Mouse (Mus musculus): ENCODE results near the gene Pgr. TPM values are rescaled to one million over a fixed set of nuclear protein-coding genes. Genes with fewer than 3 reads are reported as not detected.

Gene Pgr
- polyA plus RNA-seq, 1 experiment from 2014 or later: 0.42 TPM

GRCm38 (mm10) chr9:8964512-8965133, 65.0 kb downstream of the Pgr start:
- Histone ChIP-seq H3K27me3 (no peaks in the 10 kb centered on the region), H3K4me2 (replicated peaks) (no peak overlapping the region), H3K4me1 (no peaks in the 10 kb centered on the region), H3K9me3 (no peaks in the 10 kb centered on the region), H3K4me3 (no peak overlapping the region), H3K9ac (replicated peaks) (no peak overlapping the region), H3K27ac (replicated peaks) (no peak overlapping the region), H3K36me3 (no peaks in the 10 kb centered on the region)
- 69% methylated on average over 8 of the region's 8 CpGs for WGBS
- peak; percentile 38; the same call in 1 of the 2 replicates for ATAC-seq (ENCODE audit: low FRiP score, low read depth)

- no peak overlapping the region for H3K4me2 ChIP-seq (replicated peaks)
- no peak overlapping the region for H3K27ac ChIP-seq (replicated peaks)
- H3K36me3 ChIP-seq: no peaks in the 10 kb centered on the region
- H3K9me3 ChIP-seq: no peaks in the 10 kb centered on the region
- no peak overlapping the region for H3K9ac ChIP-seq (replicated peaks)
- no peaks in the 10 kb centered on the region for H3K27me3 ChIP-seq
- 75% methylated on average over 7 of the region's 7 CpGs for WGBS
- ATAC-seq (ENCODE audit: low FRiP score, low read depth): no peak
- no peak overlapping the region for H3K4me3 ChIP-seq
- no peaks in the 10 kb centered on the region for H3K4me1 ChIP-seq
Observed at GRCm38 (mm10) chr9:8970240-8970639, 70.6 kb downstream of the Pgr start.

GRCm38 (mm10) chr9:8971491-8971890, 71.9 kb downstream of the Pgr start, which contains the start of gene Gm16485:
Gene Gm16485 (plus strand): TSS chr9:8971791.
- H3K36me3 ChIP-seq: no peaks in the 10 kb centered on the region
- no peaks in the 10 kb centered on the region for H3K4me1 ChIP-seq
- WGBS: 66% methylated on average over 2 of the region's 2 CpGs
- H3K9me3 ChIP-seq: no peaks in the 10 kb centered on the region
- no peak within 1 kb of the TSS for H3K4me2 ChIP-seq (replicated peaks)
- H3K27ac ChIP-seq (replicated peaks): no peak within 1 kb of the TSS
- H3K9ac ChIP-seq (replicated peaks): no peak within 1 kb of the TSS
- ATAC-seq (ENCODE audit: low FRiP score, low read depth): no peak
- H3K27me3 ChIP-seq: no peaks in the 10 kb centered on the region
- H3K4me3 ChIP-seq: no peak within 1 kb of the TSS

- H3K27ac ChIP-seq (replicated peaks): no peak overlapping the region
- whole genome bisulfite sequencing: 56% methylated on average over 2 of the region's 2 CpGs
- no peaks in the 10 kb centered on the region for H3K36me3 ChIP-seq
- H3K9me3 ChIP-seq: no peaks in the 10 kb centered on the region
- no peaks in the 10 kb centered on the region for H3K4me1 ChIP-seq
- H3K4me3 ChIP-seq: no peak overlapping the region
- H3K4me2 ChIP-seq (replicated peaks): no peak overlapping the region
- H3K27me3 ChIP-seq: no peaks in the 10 kb centered on the region
- no peak for ATAC-seq (ENCODE audit: low FRiP score, low read depth)
- H3K9ac ChIP-seq (replicated peaks): no peak overlapping the region
Observed at GRCm38 (mm10) chr9:8977775-8978174, 78.1 kb downstream of the Pgr start.

GRCm38 (mm10) chr9:8982315-8982714, 82.7 kb downstream of the Pgr start:
- 82% methylated on average over 3 of the region's 3 CpGs for WGBS
- Histone ChIP-seq H3K27ac (replicated peaks) (no peak overlapping the region), H3K36me3 (no peaks in the 10 kb centered on the region), H3K4me1 (no peaks in the 10 kb centered on the region), H3K27me3 (no peaks in the 10 kb centered on the region), H3K9ac (replicated peaks) (no peak overlapping the region), H3K4me2 (replicated peaks) (no peak overlapping the region), H3K9me3 (no peaks in the 10 kb centered on the region), H3K4me3 (no peak overlapping the region)
- ATAC-seq (ENCODE audit: low FRiP score, low read depth): no peak

- Histone ChIP-seq H3K27me3 (no peaks in the 10 kb centered on the region), H3K27ac (replicated peaks) (no peak overlapping the region), H3K4me1 (no peaks in the 10 kb centered on the region), H3K4me2 (replicated peaks) (no peak overlapping the region), H3K9me3 (no peaks in the 10 kb centered on the region), H3K4me3 (no peak overlapping the region), H3K9ac (replicated peaks) (no peak overlapping the region), H3K36me3 (no peaks in the 10 kb centered on the region)
- WGBS: 88% methylated on average over 2 of the region's 2 CpGs
- no peak for ATAC-seq (ENCODE audit: low FRiP score, low read depth)
Observed at GRCm38 (mm10) chr9:8996494-8996893, 96.9 kb downstream of the Pgr start.

- no peak overlapping the region for H3K4me3 ChIP-seq
- peaks cover 7% of the 10 kb centered on the region; the same call in 1 of the 2 replicates for H3K36me3 ChIP-seq
- no peak overlapping the region for H3K27ac ChIP-seq (replicated peaks)
- no peak overlapping the region for H3K9ac ChIP-seq (replicated peaks)
- H3K27me3 ChIP-seq: no peaks in the 10 kb centered on the region
- H3K4me2 ChIP-seq (replicated peaks): no peak overlapping the region
- ATAC-seq (ENCODE audit: low FRiP score, low read depth): no peak
- no peaks in the 10 kb centered on the region for H3K9me3 ChIP-seq
- H3K4me1 ChIP-seq: no peaks in the 10 kb centered on the region
Observed at GRCm38 (mm10) chr9:9001170-9001569, 101.5 kb downstream of the Pgr start.

GRCm38 (mm10) chr9:9015108-9015507, 115.5 kb downstream of the Pgr start:
- WGBS: 93% methylated on average over 2 of the region's 2 CpGs
- H3K27ac ChIP-seq (replicated peaks): no peak overlapping the region
- 0 out of 2 replicates have a peak, but pooled peaks cover 3% of the 10 kb centered on the region for H3K36me3 ChIP-seq
- no peak overlapping the region for H3K4me2 ChIP-seq (replicated peaks)
- H3K9me3 ChIP-seq: no peaks in the 10 kb centered on the region
- no peak overlapping the region for H3K9ac ChIP-seq (replicated peaks)
- no peaks in the 10 kb centered on the region for H3K27me3 ChIP-seq
- no peak for ATAC-seq (ENCODE audit: low FRiP score, low read depth)
- no peak overlapping the region for H3K4me3 ChIP-seq
- H3K4me1 ChIP-seq: no peaks in the 10 kb centered on the region

Other genes starting within 250 kb of the Pgr start
- gene Gm16485, start 72.0 kb downstream of the Pgr start, polyA plus RNA-seq (2016; fragmentation: Nextera tagmentation; extraction: Ambion mirVana): 0.06 TPM in 1 of 2 replicates, not detected in the other